Mouse (Mus musculus) liver (tissue): ENCODE results near the gene Cul7.
A peak's percentile ranks its signal among the peaks of the same experiment; 100 is the strongest.

Experiments used
- DNase-seq: peaks from one replicate; pipeline ENCODE4 v3.0.0-alpha.2; 2020; ENCODE audit warnings: mixed read lengths

Cul7 gene

DNA sequence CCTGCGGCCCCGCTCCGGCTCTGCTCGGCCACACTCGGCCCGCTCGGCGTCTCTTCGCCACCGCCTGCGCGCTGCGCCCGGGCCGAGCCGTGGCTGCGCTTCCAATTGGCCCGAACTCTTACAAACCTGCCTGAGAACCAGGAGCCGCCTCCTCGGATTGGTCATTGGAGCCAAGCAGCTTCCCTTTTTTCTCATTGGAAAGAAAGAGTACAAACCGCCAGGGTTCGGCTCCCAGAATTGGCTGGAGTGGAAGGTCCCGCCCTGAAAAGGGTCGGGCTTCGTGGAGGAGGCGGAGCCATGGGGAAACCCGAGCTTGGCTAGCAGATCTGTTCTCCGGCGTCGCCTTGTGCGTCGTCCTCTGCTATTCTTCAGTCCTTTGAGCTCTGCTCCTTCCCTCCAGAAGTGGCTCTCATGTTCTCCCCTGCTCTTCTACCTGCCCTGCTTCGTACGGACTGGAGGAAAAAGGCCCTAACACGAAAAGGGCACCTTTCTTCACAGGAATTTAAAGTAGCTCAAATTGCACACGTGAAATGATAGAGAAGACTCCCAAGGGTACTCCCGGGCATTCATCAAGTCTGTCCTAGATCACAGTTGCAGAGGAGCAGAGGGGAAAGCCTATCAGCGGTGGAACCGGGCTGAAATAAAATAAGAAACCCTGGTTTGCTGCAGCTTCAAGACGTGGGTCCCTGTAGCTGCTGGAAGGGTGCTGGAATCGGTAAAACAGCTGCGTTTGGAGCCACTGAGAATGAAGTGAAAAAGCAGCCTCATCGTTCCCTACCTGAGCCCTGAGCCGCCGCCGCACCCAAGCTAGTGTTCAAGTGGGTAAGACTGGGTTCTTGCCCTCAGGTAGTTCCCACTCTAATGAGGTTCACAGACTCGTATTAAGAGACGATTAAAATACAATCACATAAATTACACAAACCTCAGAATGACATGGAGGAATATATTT, 55.0 kb downstream of the Cul7 start, which contains the start of gene Ppp2r5d:
Gene Ppp2r5d, minus strand, starts transcription at position 225 of the 949 bp plus-strand sequence.
- DNase-seq: peak; percentile 96

DNA sequence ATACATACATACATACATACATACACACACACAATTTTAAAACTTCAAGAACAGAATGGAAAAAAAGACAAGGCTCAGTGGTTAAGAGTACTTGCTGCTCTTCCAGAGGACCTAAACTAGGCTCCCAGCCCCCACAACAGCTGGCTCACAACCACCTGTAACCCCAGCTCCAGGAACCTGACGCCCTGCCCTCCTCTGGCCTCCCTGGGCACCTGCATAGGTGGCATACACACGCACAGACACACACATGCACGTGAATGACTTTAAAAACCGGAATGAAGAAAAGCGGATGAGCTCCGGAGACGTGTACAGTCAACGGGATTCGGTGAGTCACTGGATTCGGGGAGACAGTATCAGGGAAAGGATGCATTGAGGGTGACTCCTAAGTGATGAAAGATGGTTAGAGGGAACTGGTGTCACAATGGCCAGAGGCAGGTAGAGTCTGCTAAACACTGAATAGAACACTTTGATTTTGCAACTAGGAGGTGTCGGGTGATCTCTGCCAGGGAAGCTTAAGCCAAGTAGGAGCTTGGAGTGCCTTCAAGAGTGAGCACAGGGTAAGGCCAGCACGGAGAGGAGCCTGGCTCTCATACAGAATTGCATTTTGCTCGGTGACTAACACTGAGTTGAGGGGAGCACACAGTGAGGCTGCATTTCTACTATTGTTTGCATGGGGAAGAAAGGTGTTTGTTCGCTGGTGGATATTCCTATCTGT, 56.4 kb downstream of the Cul7 start:
- DNase-seq: no peak

DNA sequence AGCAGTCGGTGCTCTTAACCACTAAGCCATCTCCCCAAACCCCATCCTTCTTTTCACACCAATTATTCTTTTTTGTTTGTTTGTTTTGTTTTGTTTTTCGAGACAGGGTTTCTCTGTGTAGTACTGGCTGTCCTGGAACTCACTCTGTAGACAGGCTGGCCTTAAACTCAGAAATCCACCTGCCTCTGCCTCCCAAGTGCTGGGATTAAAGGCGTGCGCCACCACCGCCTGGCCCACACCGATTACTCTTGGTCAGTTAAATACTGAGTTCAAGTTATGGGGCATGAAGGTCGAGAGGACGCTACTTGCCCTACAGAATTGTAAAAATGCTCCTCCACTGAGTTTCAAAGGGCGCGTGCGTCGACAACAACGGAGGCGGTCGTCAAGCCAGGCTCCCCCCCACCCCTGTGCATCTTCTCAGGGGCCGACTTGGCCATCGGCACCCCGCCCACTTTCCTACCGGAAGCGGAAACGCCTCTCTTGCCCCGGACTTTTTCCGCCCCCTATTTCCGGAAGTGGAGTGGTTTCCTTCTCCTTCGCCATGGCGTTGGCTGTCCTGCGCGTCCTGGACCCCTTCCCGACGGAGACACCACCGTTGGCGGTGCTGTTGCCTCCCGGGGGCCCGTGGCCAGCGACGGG, 60.9 kb downstream of the Cul7 start, which contains the start of gene Pex6:
Gene Pex6, plus strand, starts transcription at position 505 of the 639 bp plus-strand sequence.
- peak; percentile 90 for DNase-seq

DNA sequence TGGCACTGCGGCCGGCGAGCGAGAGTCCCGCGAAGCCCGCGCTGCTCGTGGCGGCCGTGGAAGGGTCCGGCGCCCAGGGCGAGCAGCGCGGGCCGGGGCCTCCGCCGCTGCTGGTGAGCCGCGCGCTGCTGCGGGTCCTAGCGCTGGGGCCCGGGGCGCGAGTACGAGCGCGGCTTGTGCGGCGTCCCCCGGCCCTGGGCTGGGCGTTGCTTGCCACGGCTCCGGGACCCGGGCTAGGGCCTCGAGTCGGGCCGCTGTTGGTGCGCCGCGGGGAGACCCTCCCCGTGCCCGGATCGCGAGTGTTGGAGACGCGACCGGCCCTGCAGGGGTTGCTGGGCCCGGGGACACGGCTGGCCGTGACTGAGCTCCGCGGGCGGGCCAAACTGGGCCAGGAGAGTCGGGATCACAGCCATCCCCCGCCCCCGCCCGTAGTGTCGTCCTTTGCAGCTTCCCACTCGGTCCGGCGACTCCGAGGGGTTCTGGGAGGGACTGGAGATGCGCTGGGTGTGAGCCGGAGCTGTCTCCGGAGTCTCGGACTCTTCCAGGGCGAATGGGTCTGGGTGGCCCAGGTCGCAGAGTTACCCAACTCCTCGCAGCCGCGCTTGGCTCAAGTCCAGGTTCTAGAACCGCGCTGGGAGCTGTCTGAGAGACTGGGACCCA, 61.6 kb downstream of the Cul7 start:
- DNase-seq: peak; percentile 45

DNA sequence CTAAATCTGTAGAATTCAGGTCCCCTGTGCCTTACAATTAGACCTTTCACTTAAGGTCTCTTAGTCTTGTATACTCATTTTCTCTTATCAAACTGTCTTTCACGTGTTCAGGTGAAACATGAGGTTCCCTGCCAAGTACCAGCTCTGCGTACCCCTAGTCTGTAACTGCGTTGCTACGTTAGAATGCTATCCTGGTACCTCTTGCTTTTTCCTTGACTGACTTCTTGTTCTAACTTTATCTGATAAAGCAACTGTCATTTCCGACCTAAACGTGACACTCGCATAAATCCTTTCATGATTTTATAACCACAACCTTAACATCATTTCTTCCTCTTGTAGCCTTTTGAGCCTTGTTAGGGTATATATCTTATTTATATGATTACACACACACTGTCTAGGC, 62.3 kb downstream of the Cul7 start:
- DNase-seq: no peak

DNA sequence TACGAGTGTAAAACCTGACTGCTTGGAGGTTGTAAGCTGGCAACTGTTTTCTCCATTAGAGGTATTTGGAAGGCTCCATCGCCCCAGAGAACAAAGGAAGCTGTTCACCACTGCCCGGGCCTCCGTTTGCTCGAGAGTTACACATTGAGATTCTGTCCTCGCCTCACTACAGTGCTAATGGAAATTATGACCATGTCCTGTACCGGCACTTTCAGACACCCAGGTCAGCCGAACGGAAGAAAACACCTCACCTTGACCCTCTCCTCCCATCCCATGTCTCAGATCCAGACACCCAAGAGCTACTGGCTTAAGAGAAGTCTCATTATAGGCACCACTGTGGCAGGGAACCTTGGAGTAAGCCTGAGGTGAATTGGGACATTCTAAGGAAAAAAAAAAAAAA, 63.7 kb downstream of the Cul7 start:
- DNase-seq: no peak
